Mouse (Mus musculus) kidney, embryonic 14.5 days (tissue): Measurements from ENCODE around the gene Gm28230. TPM values are rescaled to one million over a fixed set of nuclear protein-coding genes. Genes with fewer than 3 reads are reported as not detected.

ENCODE experiments used
- ATAC-seq: fragments of 200-750 bp; cut with Nextera tagmentation; 2 replicates; pipeline ENCODE4 v1.8.0; 2017; ENCODE audit warnings: moderate number of reproducible peaks, mild to moderate bottlenecking, moderate TSS enrichment, moderate library complexity; ENCODE audit not compliant: low FRiP score, low TSS enrichment
- H3K27ac ChIP-seq: fragments of 300-500 bp; sonication (generic); 2 replicates; pipeline ENCODE4 v1.5.1; 2014; ENCODE audit warnings: low read depth, mild to moderate bottlenecking, low read length, moderate library complexity, mixed read lengths
- H3K27me3 ChIP-seq: fragments of 300-500 bp; sonication (generic); 2 replicates; pipeline ENCODE4 v1.6.1; 2014; ENCODE audit warnings: mild to moderate bottlenecking, low read length; ENCODE audit not compliant: control insufficient read depth, insufficient read depth
- H3K36me3 ChIP-seq: fragments of 300-500 bp; sonication (generic); 2 replicates; pipeline ENCODE4 v1.6.1; 2014; ENCODE audit warnings: low read length, mixed read lengths; ENCODE audit not compliant: control insufficient read depth, insufficient read depth
- H3K4me1 ChIP-seq: fragments of 300-500 bp; sonication (generic); 2 replicates; pipeline ENCODE4 v1.6.1; 2014; ENCODE audit warnings: low read length, mixed read lengths; ENCODE audit not compliant: control insufficient read depth, insufficient read depth
- H3K4me2 ChIP-seq: fragments of 300-500 bp; sonication (generic); replicated peaks from 2 replicates; pipeline ENCODE4 v1.6.1; 2014; ENCODE audit warnings: low read depth, mild to moderate bottlenecking, low read length
- H3K4me3 ChIP-seq: fragments of 300-500 bp; sonication (generic); 2 replicates; pipeline ENCODE4 v1.5.1; 2014; ENCODE audit warnings: mild to moderate bottlenecking, low read length
- H3K9ac ChIP-seq: fragments of 300-500 bp; sonication (generic); 2 replicates; pipeline ENCODE4 v1.6.1; 2014; ENCODE audit warnings: low read depth, mild to moderate bottlenecking, low read length, moderate library complexity
- H3K9me3 ChIP-seq: fragments of 300-500 bp; sonication (generic); 2 replicates; pipeline ENCODE4 v1.6.1; 2016; ENCODE audit warnings: low read length; ENCODE audit not compliant: control insufficient read depth
- WGBS: fragments of 180-500 bp; shearing (Covaris S2); extraction: QIAGEN DNeasy Blood & Tissue Kit; methylation state at CpG from one replicate; pipeline ENCODE4 v1.1.7; 2014; 5-methylcytosine and 5-hydroxymethylcytosine counted together
- polyA plus RNA-seq: library from polyadenylated mRNA; unstranded; fragments of >200 nt; fragmentation: Nextera tagmentation; extraction: Ambion mirVana; gene quantifications from 2 replicates; pipeline ENCODE4 v1.2.1, GENCODE M21; 2014

Gm28230 gene
- polyA plus RNA-seq, 1 experiment from 2014 or later, result 2.3 TPM

- peak overlapping the region; percentile 93 for H3K9ac ChIP-seq
- H3K36me3 ChIP-seq, result no peaks in the 10 kb centered on the region
- WGBS, result 2% methylated on average over 18 of the region's 18 CpGs
- no peaks in the 10 kb centered on the region for H3K9me3 ChIP-seq
- H3K4me3 ChIP-seq, result peak overlapping the region; percentile 66
- peaks cover 36% of the 10 kb centered on the region for H3K4me1 ChIP-seq
- H3K27me3 ChIP-seq, result no peaks in the 10 kb centered on the region
- H3K27ac ChIP-seq, result peak overlapping the region; percentile 89
- ATAC-seq, result no peak
- peak overlapping the region; percentile 69 for H3K4me2 ChIP-seq
These were observed 12.3 kb upstream of the Gm28230 start for GRCm38 (mm10) chr2:74714156-74714789.

- Histone ChIP-seq H3K4me1 (peaks cover 36% of the 10 kb centered on the region), H3K4me3 (peak overlapping the region; percentile 66), H3K27me3 (no peaks in the 10 kb centered on the region), H3K9ac (peak overlapping the region; percentile 93), H3K27ac (peak overlapping the region; percentile 89), H3K9me3 (no peaks in the 10 kb centered on the region), H3K4me2 (peak overlapping the region; percentile 69), H3K36me3 (no peaks in the 10 kb centered on the region)
- WGBS, result 2% methylated on average over 14 of the region's 14 CpGs
- peak; percentile 74 for ATAC-seq
These were observed 11.6 kb upstream of the Gm28230 start for GRCm38 (mm10) chr2:74714881-74715280.

GRCm38 (mm10) chr2:74715504-74716241 lies 10.9 kb upstream of the Gm28230 start:
- peak overlapping the region; percentile 69 for H3K4me2 ChIP-seq
- H3K27me3 ChIP-seq, result no peaks in the 10 kb centered on the region
- peak overlapping the region; percentile 66 for H3K4me3 ChIP-seq
- WGBS, result 2% methylated on average over 26 of the region's 26 CpGs
- H3K9ac ChIP-seq, result peak overlapping the region; percentile 93; the same call in 1 of the 2 replicates
- ATAC-seq, result peak; percentile 63
- peaks cover 39% of the 10 kb centered on the region for H3K4me1 ChIP-seq
- H3K36me3 ChIP-seq, result no peaks in the 10 kb centered on the region
- peak overlapping the region; percentile 89; the same call in 1 of the 2 replicates for H3K27ac ChIP-seq
- no peaks in the 10 kb centered on the region for H3K9me3 ChIP-seq

- Histone ChIP-seq H3K9ac (no peak overlapping the region), H3K27ac (no peak overlapping the region), H3K4me1 (peaks cover 74% of the 10 kb centered on the region), H3K4me3 (no peak overlapping the region), H3K9me3 (no peaks in the 10 kb centered on the region), H3K27me3 (no peaks in the 10 kb centered on the region), H3K36me3 (no peaks in the 10 kb centered on the region; the same call in 1 of the 2 replicates), H3K4me2 (no peak overlapping the region)
- WGBS, result 17% methylated on average over 2 of the region's 2 CpGs
- no peak for ATAC-seq
These were observed 6.1 kb upstream of the Gm28230 start for GRCm38 (mm10) chr2:74720384-74720783.

- H3K9ac ChIP-seq, result peak overlapping the region; percentile 42
- no peak for ATAC-seq
- H3K4me1 ChIP-seq, result peaks cover 77% of the 10 kb centered on the region
- peak overlapping the region; percentile 68 for H3K4me2 ChIP-seq
- no peaks in the 10 kb centered on the region for H3K27me3 ChIP-seq
- H3K27ac ChIP-seq, result peak overlapping the region; percentile 73
- peaks cover 4% of the 10 kb centered on the region; the same call in 1 of the 2 replicates for H3K36me3 ChIP-seq
- H3K4me3 ChIP-seq, result peak overlapping the region; percentile 27; the same call in 1 of the 2 replicates
- WGBS, result 18% methylated on average over 5 of the region's 5 CpGs
- H3K9me3 ChIP-seq, result no peaks in the 10 kb centered on the region
These were observed 5.5 kb upstream of the Gm28230 start for GRCm38 (mm10) chr2:74720955-74721491.

GRCm38 (mm10) chr2:74721882-74722281 lies 4.6 kb upstream of the Gm28230 start:
- Histone ChIP-seq H3K9me3 (no peaks in the 10 kb centered on the region), H3K4me1 (peaks cover 77% of the 10 kb centered on the region), H3K4me2 (peak overlapping the region; percentile 68), H3K27me3 (no peaks in the 10 kb centered on the region), H3K27ac (peak overlapping the region; percentile 73), H3K36me3 (peaks cover 6% of the 10 kb centered on the region; the same call in 1 of the 2 replicates), H3K9ac (peak overlapping the region; percentile 50; the same call in 1 of the 2 replicates), H3K4me3 (peak overlapping the region; percentile 27; the same call in 1 of the 2 replicates)
- WGBS, result 4% methylated on average over 6 of the region's 6 CpGs
- ATAC-seq, result peak; percentile 40

- peaks cover 9% of the 10 kb centered on the region; the same call in 1 of the 2 replicates for H3K36me3 ChIP-seq
- ATAC-seq, result no peak
- peak overlapping the region; percentile 27 for H3K4me3 ChIP-seq
- no peaks in the 10 kb centered on the region for H3K9me3 ChIP-seq
- peak overlapping the region; percentile 50; the same call in 1 of the 2 replicates for H3K9ac ChIP-seq
- no peaks in the 10 kb centered on the region for H3K27me3 ChIP-seq
- H3K4me2 ChIP-seq, result peak overlapping the region; percentile 68
- 29% methylated on average over 8 of the region's 8 CpGs for WGBS
- H3K27ac ChIP-seq, result peak overlapping the region; percentile 77
- H3K4me1 ChIP-seq, result peaks cover 83% of the 10 kb centered on the region
These were observed 3.6 kb upstream of the Gm28230 start for GRCm38 (mm10) chr2:74722949-74723348.

- Histone ChIP-seq H3K4me1 (peaks cover 88% of the 10 kb centered on the region), H3K4me2 (peak overlapping the region; percentile 68), H3K36me3 (peaks cover 19% of the 10 kb centered on the region), H3K4me3 (peak overlapping the region; percentile 27), H3K27ac (peak overlapping the region; percentile 80), H3K9me3 (no peaks in the 10 kb centered on the region), H3K9ac (peak overlapping the region; percentile 50), H3K27me3 (no peaks in the 10 kb centered on the region)
- no peak for ATAC-seq
- WGBS, result 36% methylated on average over 7 of the region's 7 CpGs
These were observed 2.1 kb upstream of the Gm28230 start for GRCm38 (mm10) chr2:74724244-74725015.
